Mouse (Mus musculus) liver, postnatal 0 days (tissue): ENCODE measurements at regions not wholly inside any gene's neighbourhood (a gene's known extent, or its start where the extent isn't known, plus 50 kb on each side); places are given as distances from the start of the nearest gene placed in this dataset.

Experiments
- CTCF ChIP-seq: sonication (generic); IDR thresholded peaks from 2 replicates; pipeline ENCODE4 v1.5.1; 2016; ENCODE audit warnings: antibody characterized with exemption, low read depth
- EP300 ChIP-seq: IDR thresholded peaks from 2 replicates; pipeline ENCODE4 v1.6.1; 2016; ENCODE audit warnings: antibody characterized with exemption, low read depth, mild to moderate bottlenecking

DNA sequence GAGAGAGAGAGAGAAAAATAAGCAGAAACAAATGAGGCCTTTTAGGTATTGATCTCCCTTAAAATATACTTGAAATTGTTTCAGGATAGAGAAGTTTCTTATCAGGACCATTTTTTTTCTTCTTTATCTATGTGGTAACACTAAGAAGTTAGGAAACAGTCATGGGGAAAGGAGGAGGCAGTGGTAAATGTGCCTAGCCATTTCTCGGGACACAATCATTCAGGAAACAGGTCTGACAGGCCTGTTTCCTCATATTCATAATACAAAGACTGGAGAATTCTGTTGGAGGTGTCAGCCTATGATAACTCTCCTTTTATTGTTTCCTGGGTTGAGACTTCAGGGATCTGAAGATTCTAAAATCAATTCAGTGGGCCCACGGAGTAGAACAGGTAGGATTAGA is 68.7 kb downstream of the Fzd1 start:
- TF ChIP-seq EP300 (no peak), CTCF (no peak)
